Mouse (Mus musculus): Measurements from ENCODE around the gene Ebf4.

The Ebf4 gene

DNA sequence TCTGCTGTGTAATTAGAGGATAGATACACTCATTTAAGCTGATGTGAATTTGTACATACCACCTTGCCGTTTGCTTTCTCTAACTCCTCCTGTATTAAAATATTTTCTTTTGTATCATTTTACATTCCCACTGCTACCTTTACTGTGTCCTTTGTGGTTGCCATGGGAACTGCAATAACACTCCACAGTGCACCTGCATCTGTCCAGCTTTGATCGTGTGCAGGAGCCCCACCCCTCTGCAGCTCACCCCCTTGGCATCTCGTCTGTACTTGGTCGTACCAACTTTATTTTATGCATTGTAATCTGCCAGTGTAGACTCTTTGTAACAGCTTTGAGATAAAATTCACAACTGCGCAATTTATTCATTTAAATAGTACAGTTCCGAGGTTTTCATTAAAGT lies 88.9 kb downstream of the Ebf4 start:
- no peak for DNase-seq (ENCODE audit: low spot score in 2 of 2)

DNA sequence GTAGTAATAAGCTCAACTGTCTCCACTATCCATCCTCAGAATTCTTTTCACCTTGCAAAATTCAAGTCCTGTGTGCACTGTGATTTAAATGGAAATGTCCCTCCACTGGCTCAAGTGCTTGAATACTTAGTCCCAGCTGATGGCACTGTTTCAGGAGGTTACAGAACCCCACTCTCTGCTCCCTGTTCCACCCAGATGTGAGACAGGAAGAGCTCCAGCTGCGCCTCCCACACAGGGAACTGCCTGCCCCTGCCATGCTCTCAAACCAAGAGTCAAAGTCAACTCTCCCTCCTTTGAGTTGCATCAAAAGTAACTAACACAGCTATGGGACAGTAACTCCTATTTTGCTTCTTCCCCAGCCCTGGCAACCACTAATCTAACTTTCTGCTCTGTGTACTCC lies 91.2 kb downstream of the Ebf4 start:
- no peak for DNase-seq (ENCODE audit: low spot score in 2 of 2)

DNA sequence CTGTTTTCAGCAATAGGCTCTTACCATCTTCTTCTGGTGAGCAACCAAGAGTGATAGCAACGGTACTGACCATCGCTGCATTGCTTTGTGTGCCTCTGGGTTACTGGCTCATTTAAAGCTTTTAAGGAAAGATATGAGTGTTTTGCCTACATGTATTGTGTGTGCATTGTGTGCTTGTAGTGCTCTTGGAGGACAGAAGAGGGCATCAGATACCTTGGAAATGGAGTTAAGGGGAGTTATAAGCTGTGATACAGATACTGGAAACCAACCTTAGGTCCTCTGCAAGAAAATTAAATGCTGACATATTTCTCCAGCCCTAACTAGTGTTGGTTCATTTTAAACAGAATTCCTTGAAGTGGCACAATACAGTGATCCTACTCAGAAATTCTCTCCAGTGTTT lies 93.8 kb downstream of the Ebf4 start:
- no peak for DNase-seq (ENCODE audit: low spot score in 2 of 2)

DNA sequence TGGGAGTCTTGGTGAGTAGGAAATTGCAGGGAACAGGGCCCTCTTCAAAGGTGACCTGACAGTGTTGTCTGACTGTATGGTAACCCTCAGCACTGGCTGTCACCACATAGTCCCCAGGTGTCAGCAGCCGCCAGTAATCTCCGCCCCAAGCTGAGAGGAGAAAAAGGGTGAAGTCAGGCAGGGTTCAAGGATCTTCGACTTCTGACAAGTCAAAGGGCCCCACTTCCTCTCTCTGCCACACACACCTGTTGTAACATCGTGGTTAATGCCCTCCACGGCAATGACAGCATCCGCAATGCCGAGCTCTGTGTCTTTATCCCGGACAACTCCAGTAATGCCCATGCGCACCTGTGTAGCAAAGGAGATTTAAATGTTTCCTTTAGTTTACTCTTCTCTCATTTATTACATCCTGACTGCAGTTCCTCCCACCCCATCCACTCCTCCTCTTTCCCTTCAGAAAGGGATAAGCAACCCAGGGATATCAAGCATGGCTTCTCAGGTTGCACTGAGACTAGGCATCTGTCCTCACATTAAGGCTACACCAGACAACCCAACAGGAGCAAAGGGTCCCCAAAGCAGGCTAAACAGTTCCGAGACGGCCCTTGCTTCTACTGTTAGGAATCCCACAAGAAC lies 96.1 kb downstream of the Ebf4 start:
- no peak for DNase-seq (ENCODE audit: low spot score in 2 of 2)

DNA sequence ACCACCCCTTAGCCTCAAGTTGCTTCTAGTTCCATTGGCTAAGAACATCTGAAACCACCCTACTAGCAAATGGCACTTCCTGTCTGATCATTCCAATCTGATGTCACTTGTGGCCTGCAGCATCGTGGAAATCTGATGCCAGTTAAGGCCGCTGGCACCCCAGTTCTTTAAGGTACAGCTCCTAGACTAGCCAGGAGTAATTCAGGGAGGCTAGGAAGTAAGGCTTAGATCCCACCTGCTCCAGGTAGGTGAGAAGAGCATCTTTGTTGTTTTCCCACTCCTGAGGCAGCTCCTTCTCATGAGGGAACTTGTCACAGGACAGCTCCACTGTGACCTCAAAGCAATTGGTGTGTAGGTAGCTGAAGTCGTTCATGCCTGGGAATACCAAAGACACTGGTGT lies 97.9 kb downstream of the Ebf4 start:
- DNase-seq (ENCODE audit: low spot score in 2 of 2), result no peak

DNA sequence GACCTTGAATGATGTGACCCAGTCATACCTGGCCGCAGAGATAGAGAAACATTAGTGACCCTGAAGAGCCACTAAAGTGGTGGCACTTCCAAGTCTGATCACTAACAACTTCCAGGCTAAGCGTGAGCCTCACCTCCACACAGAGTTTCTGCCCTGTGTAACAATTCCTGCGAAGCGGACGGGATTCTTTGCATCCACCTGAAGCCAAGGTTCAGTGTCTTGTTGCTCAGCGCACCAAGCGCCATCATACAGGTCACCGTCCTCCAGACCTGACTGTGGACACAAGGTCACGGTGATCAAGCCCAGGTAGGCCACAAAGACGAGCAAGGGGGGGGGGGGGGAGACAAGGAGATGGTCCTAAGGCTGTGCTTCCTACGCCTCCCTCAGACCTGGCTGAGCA lies 100.7 kb downstream of the Ebf4 start:
- no peak for DNase-seq (ENCODE audit: low spot score in 2 of 2)

DNA sequence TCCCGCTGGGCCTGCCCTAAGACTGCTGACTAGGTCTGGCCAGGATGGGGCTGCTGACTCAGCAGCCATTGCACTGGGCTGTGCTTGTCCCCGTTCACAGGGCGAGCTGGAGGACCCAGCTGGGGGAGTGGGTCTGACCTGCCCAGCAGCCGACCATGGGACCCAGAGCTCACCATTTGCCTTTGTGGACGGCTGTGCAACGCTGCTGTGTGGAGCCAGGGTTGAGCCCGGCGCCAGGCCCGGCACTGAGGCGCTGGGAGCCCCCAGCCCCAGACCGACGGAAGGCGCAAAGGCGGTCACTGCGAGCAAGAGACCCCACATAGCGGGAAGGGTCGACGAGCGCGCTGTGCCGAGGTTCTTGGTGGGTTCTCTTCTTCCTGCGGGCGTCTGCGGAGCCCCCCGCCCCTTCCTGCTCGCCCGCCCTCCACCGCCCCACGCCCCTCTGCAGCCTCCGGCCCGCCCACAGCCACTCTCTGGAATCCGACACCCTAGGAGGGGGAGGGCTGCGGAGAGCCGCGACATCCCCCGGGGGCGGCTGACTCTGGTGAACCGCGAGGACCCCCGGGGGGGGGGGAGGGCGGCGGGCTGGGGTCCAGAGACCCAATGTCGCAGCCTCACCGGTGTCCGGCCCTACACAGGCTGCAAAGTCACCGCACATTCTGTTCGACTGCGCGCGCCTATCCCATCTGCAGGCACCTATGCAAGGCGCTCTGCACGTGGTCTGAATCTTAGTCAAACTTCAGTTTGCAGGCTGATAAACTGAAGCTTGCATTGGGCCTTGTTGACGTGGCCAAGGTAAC lies 102.4 kb downstream of the Ebf4 start, which contains the start of gene Cpxm1:
Cpxm1 (minus strand) TSS at position 389 of the 800 bp plus-strand sequence.
- DNase-seq (ENCODE audit: low spot score in 2 of 2), result no peak

DNA sequence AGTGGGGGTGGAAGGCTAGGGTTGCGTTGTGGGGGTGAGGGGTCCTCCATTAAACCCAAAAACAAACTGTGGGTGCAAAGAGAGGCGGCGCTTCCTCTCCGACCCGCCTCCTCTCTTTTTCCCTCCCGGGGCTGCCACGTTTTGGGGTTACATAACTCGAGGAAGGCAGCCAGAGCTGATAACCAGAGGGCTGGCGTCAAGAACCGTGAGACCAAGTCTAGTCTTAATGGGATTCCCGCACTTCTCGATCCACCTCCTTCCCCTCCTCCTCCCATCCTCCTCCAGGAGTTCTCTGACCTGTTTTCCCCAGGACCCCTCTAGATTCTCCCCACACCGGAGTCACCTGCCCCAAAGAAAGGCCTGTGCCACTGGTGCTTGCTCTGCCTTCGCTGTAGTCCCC lies 103.1 kb downstream of the Ebf4 start:
- DNase-seq (ENCODE audit: low spot score in 2 of 2), result peak in 1 of 2 experiments; percentile 47

DNA sequence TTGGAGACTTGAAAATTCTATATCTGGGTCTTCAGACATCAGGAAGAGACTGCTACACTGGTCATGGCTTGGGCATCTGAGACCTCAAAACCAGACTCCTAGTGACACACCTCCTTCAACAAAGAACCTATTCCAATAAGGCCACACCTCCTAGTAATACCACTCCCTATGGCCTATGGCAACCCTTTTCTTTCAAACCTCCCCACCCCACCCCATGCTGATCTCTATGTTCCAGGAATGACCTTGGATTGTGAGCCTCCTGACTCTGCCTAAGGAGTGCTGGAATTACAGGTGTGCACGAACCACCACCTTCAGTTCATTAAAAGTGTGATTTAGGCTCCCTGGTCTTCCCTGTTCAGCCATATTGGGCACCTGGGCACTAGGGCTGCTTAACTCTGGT lies 105.1 kb downstream of the Ebf4 start:
- DNase-seq (ENCODE audit: low spot score in 2 of 2), result no peak

DNA sequence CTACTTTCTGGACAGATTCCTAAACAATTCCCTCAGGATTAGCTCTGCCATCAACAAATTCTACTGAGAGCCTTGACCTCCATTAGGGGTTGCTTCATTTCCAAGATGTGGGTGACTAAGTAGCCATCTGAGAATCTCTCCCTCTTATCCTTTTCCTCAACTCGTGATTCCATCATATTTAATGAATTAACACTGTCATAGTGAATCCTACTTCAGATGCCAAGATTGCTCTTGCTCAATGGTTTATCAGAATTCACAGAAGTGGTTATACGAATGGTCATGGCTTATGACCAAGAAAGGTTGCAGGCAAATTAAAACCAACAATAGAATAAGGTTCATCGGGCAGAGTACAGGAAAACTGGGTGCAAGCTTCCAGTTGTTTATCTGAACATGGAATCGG lies 106.9 kb downstream of the Ebf4 start:
- no peak for DNase-seq (ENCODE audit: low spot score in 2 of 2)

DNA sequence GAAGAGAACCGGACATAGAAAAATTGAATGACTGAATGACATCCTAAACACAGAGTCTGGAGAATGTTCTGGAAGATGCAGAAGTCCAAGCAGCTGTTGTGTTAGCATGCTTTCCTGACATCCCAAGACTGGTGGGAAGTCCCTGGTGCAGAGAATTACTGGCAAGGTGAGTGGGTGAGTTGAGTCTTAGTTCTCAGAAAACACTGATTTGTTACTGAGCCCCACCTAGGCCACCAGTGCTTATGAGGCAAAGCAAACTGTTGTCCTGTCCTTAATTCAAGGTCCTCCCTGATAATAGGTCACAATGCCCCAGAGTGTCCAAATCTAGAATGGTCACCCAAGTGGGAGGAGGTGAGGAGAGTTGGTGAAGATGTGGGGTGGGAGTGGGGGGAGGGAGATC lies 110.0 kb downstream of the Ebf4 start, which contains the start of the genes Gm28372 and 1700020A23Rik:
Gm28372 (plus strand) TSS at position 301 of the 400 bp plus-strand sequence.
1700020A23Rik (plus strand) TSS at position 321 of the 400 bp plus-strand sequence.
- DNase-seq (ENCODE audit: low spot score in 2 of 2), result no peak

DNA sequence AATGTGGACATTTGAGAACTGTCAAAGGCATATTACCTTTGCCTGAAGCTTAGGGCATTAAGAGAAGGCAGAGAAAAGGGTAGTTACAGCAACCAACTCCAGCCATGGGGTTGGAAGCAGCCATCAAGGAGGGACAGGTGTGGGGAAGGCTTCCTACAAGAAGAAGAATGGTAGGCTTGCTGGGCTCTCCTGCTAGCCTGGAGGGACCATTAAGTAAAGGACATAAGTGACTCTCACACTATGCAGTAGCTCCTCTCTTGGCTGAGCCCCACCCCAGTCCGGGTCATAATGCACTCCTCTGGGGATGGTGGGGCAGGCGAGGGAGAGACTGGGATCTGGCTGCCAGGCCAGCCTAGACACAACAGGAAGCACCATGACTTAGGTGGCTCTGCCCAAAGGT lies 111.2 kb downstream of the Ebf4 start, which contains the start of gene Tmem239:
Tmem239 (plus strand) TSS at position 301 of the 400 bp plus-strand sequence.
- DNase-seq (ENCODE audit: low spot score in 2 of 2), result no peak

DNA sequence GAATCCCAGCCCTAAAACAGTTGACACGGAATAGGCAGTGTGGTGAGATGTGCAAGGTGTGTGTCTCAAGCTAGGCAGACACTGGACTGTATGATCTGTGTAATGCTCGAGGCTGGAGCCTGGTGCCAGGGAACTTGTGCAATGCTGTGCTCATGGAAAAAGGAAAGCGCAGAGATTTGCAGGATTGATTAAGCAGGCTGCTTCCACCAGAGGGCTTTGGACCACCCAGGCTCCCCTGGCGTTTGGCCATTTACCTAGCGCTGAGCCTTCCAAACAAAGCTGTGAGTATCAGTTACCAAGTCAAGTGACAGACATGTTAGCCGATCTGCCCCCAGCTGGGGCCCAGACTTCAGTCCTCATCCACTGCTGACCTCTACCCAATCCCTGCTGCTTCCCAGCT lies 113.2 kb downstream of the Ebf4 start:
- DNase-seq (ENCODE audit: low spot score in 2 of 2), result no peak

DNA sequence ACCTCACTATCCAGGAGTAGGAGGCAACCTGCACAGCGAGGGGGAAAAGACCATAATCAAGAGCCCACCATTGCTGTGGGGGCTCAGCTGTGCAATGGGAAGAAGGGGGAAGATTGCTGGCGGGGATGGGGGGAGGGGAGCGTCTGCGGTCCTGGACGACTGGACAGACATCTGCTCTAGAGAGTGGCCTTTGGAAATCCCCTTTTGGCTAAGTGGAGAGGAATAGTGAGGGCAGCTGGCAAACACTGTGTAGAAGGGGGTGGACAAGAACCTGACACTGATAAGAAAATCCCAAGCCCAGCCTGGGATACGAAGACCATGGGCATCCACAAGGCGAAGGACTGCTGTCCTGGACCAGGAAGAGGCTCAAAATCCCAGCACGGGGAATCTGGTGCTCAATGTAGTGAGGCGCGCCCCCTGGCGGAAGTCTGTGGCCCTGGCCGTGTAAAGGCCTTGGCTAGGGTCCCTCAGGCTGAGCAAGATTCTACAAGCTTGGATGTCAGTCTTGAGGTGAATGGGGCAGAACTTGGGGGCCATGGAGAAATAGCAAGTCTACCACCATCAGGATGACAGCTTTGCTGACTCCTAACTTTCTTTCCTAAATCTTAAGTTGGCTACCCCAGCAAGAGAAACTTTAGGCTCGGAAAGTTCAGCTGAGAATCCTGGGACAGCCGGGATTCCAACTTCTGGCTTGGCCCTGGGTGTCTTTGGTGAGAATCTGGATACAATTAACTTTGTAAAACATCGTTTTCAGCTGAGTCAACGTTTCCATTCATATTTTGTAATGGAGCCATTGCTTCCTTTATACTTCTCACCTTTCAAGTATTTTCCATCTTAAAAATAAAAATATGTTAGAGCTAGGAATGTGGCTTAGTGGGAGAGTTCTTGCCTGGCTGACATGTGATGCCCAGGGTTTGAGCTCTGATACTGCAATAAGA lies 116.9 kb downstream of the Ebf4 start:
- peak; percentile 73 to 75 for DNase-seq (ENCODE audit: low spot score in 2 of 2)

DNA sequence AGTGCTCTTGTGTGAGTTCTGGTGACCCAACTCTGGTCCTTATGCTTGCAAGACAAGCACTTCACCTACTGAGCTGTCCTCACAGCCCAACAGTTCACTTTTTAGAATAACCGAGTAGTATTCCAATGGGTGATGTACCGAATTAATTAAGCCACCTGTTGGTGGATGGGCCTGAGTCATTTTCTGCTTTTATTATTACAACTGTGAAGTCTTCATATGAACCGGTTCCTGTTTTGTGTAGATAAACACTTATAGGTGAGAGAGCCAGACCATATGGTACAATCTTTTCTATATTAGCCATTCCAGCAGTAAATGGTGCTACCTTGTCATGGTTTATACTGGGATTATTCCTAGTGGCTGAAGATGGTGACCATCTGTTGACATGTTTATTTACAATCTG lies 117.8 kb downstream of the Ebf4 start:
- no peak for DNase-seq (ENCODE audit: low spot score in 2 of 2)

DNA sequence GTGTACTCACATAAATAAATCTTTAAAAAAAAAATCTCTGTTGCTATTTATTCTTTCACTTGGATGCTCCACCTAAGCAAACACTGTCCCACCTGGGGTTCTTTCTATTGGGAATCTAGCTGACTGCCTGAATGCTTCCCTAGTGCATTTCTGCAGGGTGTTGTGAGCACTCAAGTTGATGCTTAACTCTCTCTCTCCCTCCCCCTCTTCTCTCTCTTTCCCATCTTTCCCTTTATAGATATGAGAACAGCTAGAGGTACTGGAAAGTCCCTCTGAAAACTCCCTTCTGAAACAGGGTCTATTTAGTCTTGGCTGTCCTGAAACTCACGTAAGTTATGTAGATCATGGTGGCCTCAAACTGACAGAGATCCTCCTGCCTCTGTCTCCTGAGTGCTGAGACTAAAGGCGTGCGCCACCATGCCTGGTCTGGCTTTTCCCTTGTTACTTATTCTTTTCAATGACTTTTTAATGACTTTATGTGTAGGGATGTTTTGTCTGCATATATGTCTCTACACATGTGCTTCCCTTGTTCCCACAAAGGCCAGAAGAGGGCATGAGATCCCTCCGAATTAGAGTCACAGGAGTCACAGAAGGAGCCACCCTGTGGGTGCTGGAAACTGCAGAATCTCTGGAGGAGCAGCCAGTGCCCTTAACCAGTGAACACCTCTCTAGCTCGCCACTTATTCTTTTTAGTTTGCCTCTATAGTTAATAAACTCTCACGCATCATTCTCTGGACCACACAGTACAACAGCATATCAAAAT lies 119.3 kb downstream of the Ebf4 start:
- no peak for DNase-seq (ENCODE audit: low spot score in 2 of 2)

Data from urinary bladder, adult 18-20 months (tissue).